Mouse (Mus musculus): ENCODE results near the gene Flt1.

Gene Flt1

DNA sequence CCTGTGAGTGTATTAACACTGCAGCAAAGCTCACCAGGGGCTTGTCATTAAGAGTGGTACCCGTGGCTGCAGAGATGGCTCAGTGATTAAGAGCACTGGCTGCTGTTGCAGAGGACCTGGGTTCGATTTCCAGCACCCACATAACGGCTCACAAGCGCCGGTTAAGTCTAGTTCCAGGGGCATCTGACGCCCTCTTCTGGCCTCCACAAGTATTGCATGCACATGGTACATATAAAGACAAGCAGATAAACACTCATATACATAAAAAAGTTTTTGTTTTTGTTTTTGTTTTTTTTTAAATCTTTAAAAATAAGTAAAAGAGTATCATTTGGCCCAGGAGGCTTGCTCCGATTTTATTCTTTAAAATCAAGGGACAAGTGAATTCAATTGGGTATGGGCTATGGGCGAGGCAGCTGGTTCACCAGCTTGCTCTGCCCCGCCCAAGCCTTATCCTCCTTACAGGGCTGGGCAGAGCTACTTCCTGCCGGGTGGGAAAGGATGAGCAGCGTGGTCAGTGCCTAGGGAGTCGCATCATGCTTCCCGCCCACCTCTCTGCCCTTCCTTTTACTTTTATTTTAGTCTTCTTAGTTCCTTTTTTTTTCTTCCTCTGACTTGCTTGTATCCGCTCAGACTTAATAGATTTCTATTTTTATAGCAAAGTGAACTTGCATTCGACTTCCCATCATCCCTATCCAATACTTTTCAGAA, 57.0 kb downstream of the Flt1 start:
- in situ Hi-C loops (cut with MboI, MseI), result no loop called here

DNA sequence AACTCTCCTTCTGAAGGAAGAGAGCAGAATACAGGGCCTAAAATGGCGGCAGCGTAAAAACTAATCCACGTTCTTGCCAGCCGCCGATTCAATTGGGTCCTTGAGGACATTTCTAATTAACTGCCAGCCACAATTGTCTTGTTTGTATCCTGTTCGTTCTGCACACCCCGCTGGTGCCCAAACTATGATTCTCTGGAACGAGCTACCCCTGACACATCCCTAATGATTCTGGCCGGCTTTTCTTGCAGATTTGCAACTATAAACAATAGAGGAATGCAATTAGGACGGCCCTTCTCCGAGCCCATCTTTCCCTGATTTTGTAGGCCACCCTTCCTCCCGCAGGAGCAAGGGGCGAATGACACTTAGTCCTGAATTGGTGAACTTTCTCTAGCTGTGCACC, 59.9 kb downstream of the Flt1 start:
- in situ Hi-C loops (cut with MboI, MseI), result no loop called here

DNA sequence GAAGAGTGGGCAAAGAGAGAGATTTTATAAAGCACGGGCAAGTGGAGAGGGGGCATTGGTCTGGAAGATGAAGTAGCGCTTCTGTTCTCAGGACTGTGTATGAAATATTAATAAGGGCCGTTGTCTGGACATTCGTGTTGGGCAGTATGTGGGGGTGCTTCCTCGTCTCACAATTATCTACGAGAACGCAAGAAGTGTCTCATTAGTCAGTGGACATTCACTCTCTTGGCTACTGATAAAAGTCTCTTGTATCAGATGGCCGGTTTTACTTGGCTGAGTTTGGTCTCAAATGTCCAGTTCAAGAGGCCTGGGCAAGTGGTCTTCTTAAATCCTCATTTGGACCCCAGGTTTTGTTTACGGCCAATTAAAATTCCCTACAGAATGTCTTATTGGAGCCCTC, 60.4 kb downstream of the Flt1 start:
- in situ Hi-C loops (cut with MboI, MseI), result no loop called here

DNA sequence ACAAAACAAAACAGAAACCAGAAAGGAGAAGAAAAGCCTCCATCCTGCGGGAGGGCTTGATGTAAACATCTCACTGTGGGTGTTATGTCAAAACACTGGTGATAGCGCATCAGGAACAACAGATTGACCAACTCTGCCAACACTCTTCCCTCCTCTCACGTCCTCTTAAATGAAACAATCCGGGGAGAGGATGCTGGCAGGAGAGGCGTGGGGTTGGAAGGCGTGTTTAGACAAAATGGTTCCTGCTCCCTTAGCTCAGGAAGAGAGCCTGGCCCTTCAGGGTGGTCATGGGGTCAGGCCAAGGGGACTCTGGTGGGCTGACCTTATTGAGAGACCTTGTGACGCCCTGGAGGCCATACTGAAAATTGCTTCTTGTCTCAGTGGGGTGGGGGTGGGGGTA, 65.9 kb downstream of the Flt1 start:
- in situ Hi-C loops (cut with MboI, MseI), result no loop called here

DNA sequence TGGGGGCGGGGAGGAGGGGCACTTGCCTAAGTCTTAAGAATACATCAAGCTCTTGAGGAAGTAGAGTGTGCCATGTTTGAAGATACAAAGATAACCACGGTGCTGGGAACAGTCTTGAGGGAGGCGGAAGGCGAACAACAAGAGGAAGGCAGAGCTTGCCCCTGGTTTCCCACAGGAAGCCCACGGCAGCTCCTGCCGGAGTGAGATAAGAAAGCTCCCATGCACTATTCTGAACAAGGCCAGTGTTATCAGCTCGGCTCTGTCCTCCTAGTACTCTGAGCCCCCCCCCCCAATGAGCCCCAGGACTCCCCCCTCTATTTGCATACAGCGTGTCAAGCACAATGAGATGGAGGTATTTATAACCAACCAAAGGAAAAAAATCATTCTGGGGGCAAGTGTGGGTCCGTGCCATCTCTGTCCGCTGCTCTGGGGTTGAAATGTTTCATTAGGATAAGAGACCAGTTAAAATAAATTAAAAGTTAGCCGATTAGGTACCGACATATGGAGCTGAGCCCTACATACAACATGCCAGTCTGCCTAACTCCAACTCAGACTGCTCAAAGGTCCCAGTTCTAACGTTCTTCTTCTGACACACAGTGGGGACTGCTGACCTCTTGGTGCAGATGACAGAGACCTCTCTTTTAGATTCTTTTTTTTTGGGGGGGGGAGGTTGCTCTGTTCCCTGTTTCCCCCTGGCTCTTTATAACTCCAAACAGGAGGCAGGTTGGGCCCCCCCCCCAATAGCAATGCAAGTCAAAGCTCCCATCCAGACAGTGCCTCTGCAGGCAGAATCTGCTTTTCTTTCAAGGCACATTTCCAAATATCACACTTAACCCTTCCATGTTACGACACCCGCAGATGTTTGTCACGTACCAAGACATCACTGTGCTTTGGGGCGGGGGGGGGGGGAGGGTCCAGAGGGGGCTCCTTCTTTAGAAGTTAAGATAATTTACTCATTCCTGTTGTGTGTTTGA, 67.6 kb downstream of the Flt1 start:
- in situ Hi-C loops (cut with MboI, MseI), result no loop called here

DNA sequence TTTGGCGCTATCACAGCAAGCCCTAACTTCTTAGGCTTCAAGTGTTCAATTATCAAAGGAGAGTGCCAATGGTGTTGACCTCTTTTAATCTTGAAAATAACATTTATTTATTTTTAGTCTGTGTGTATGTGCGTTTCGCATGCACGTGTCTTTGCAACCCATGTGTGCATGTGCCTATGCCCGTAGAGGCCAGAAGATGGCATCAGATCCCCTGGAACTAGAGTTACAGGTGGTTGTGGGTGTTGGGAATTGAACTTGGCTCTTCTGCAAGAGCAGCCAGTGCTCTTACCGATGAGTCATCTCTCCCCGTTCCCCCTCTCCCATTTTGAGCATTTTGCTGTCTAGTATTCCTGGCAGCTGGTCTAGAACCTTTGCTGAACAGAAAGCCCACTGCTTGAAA, 70.0 kb downstream of the Flt1 start:
- in situ Hi-C loops (cut with MboI, MseI), result no loop called here

DNA sequence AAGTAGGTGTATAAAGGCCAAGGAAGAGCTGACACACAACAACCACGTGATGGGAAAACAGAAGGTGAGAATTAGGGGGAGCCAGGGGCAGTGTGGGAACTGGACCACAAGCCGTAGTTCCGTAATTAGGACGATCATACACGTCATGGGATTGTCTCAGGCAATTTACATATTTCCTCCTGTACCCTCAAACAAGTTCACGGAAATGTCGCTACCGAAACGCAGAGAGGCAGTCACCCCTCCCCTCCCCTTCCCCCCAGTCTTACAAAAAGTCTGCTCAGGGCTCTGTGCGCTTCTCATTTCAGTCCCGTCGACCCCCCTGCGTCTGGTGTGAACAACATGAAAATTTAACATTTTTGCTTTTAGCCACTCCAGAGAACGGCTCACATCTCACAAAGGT, 74.6 kb downstream of the Flt1 start:
- in situ Hi-C loops (cut with MboI, MseI), result no loop called here

DNA sequence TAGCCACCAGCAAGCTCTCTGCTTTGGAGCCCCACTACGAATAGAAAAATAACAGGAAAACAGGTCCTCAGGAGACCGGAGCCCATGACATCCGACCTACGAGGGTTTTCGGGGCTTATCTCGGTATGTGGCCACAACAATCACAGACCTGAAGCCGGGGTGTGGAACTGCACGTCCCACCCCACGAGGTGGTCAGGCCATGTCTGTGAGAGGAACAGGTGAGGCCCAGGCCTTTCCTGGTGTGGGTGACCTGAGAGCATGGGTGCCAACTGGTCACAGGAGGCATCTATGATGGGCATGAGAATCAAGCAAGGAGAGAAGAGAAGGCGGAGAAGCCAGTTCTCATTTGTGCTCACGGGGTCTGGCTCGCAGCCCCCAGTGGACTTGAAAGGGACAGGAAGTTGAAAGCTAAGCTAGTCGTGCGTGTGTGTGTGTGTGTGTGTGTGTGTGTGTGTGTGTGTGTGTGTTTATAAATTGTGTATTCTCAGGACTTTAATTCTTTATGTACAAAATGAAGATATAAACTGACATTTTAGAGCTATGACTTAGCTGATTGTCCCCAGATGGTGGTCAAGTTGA, 79.4 kb downstream of the Flt1 start:
- in situ Hi-C loops (cut with MboI, MseI), result no loop called here

DNA sequence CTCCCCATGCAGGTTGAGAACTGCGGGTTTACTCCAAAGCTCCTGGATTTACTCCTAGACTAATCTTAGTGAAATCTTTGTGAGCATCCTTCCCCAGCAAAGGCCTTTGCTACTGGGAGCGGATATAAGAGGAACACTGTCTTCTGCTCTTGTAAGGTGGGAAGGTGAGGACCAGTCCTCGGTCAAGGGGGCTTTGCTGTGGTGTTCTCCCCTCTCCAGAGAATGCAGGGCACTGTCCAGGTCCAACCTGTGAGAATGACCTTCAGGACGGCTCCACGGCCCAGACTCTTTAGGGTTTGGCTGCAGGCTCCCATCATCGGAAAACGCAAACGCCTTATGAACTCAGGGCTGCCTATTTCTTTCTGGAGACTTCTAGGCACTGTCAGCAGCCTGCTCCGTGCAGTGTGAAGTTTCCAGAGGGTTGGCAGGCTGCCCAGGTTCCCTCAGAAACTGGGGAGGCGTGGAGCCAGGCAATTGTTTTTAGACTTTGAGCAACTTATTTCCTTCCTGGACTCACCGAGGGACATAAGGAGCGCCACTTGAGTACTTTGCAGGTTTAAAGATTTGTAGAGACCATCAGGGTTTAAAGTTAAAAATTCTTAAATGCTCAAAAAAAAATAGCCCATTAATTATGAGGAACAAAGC, 80.7 kb downstream of the Flt1 start:
- in situ Hi-C loops (cut with MboI, MseI), result no loop called here

DNA sequence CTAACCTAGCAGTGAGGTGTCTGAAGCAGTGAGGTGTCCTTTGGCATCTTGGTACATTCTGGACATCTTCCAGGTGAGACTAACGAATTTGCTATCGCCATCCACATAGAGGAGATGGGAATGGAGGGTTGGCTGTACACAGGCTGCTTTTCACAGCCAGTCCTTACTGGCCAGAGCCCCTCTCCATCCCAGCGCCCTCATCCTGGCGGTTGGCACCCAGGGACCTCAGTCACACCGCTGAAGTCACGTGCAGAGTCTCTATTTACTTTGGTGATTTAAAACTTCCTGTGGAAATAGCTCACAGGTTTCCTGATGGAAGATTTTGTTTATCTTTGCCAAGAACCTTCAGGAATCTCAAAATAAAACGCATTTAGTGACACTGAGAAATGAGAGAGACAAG, 84.4 kb downstream of the Flt1 start:
- in situ Hi-C loops (cut with MboI, MseI), result no loop called here

DNA sequence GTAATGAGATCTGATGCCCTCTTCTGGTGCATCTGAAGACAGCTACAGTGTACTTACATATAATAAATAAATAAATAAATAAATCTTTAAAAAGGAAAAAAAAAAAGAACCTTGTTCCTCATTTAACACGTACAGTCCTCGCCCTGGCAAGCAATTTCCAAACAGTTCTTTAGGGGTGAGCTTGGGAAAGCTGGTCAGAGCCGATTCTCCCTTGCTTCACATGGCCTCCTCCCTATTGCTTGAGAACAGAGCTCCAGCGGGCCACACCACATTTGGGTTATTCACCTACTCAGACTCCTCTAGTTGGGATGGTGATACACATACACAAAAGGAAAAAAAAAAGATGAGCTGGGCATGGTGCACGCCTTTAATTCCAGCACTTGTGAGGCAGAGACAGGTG, 85.9 kb downstream of the Flt1 start:
- in situ Hi-C loops (cut with MboI, MseI), result no loop called here

DNA sequence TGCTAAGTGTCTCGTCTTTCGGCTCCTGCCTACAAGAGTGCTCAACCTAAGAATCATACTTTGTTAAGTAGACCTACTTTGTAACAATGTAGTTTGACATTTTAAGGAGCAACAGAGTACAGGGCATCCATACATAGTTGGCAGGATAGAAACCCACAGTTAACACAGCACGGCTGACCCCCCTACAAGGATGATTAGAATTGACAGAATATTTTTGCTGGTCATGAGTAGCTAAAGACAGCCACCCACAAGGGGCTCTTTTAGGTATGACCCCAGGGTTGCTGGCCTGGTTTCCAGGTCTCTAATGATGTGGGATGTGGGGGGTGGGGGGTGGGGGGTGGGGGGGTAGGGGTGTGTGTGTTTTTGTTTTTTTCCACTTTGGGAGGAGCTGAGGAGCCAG, 89.1 kb downstream of the Flt1 start:
- in situ Hi-C loops (cut with MboI, MseI), result no loop called here

DNA sequence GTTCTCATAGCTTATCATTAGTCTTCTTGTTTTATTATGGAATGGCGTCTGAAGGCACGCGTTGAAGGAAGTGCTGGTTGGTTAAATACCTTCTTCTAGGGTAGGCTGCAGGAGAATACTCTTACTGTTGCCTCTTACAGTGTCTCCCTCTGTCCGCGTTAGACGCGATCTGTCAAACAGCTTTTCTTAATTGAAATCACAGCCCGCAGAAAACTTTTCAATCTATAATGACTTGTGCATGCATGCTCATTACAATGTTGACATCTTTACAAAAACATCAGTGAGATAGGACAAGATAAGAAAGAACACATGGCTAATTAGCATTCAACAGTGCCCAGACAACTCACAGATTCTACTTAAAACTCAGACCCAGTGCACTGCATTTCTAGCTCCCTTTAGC, 89.9 kb downstream of the Flt1 start:
- in situ Hi-C loops (cut with MboI, MseI), result no loop called here

DNA sequence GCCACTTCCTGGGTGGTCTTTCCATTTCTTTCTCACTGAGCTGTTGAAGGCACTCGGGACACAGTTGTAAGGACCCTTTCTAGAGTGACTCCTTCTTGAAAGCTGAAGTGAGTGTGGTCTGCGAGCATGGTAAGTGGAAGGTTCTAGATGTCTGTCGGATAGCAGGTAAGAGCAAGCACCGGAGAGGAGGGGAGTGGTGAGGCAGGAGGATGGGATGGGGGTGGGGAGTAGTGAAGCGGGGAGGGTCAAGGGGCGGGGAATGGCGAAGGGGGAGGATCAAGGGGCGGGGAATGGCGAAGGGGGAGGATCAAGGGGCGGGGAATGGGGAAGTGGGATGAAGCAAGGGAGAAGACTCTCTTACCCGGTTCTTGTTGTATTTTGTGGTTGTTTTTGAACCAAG, 91.8 kb downstream of the Flt1 start:
- in situ Hi-C loops (cut with MboI, MseI), result no loop called here

DNA sequence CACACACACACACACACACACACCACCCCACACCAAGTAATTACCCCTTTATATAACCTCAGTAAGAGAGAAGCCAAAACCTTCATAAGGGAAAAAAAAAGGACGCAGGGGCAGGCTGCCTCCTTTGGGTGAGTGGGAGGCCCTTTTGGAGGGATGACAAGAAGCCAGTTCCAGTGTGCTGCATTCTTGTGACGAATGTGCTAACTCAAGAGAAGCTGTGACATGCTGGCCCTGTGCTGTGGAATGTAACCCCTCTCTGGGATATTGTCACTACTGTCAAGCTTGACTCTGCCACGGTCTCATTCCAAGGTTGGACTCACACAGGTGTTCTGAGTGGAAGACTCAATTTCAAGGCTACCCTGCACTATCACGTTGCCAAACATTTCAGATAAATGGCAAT, 93.1 kb downstream of the Flt1 start:
- in situ Hi-C loops (cut with MboI, MseI), result no loop called here

DNA sequence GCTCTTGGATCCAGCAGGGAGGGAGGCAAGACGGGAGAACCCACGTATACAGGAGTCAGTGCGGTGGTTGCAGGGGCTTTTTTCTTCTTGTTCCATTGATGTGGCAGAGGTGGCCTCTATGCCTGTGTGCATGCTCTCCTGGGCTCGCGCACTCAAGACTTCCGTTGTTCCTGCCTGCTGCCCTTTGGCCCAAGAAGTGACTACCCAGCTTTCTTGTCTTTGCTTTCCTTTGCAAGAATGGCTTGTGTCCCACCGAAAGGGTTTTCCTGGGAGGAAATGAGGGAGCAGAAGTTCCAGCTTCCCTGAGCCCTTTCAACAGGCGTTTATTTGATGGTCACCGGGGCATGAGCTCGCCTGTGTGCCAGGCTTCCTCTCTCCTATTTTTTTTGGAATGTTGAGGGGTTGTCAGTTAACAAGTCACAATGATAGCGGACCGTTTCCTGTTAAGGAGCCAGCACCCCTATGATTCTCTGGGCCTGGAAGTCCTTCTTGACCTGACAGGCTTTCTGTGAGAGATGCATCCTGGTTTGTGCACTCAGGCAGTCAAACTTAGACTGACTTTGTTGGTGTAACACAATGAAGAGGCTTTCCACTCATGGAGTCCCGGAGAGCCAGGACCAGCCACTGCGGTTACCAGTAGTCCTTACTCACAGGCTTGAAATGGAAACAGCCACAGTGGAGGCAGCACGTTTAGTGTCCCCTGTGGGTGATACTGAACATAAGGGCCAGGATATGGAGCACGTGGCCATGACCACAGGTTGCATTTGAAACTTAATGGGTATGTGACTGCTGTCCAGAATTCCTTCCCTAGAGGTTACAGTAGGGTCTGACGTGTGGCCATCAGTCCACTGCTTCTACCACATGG, 95.2 kb downstream of the Flt1 start:
- in situ Hi-C loops (cut with MboI, MseI), result no loop called here

DNA sequence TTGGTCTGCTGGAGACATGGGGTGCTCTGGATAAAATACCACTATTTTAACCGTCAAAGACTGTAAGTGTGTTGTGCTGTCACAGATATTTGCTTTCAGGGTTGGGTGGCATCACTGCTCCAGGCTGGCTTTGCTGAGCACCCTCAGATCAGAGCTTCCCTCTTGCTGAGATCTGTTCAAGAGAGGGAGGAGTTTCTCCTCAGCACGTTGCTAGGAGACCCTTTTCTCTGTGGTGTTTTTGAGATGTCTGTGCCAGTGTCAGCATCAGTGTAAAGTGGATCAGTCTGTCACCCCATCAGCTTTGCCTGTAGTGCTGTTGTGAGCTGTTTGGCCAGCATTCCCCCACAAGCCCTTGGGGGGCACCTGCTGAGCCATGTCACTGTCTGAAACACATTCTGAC, 98.9 kb downstream of the Flt1 start:
- in situ Hi-C loops (cut with MboI, MseI), result no loop called here

DNA sequence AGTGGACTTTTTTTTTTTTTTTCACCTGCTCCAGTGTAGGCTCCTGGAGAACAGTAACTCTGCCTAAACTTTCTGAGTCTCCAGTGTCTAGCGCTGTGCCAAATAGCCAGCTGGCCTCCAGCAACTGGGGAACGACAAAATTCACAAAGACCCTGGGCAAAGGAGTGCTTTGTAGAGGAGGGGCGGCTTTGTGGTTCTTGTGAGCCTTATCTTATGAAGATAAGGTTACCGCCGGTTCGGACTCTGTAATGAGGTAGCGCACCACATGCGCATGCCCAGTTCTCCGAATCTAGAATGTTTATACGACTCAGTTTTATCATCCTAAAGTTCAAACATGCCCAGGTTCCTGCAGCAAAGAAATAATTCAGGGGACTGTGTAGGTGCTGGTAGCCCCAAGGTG, 102.1 kb downstream of the Flt1 start:
- in situ Hi-C loops (cut with MboI, MseI), result no loop called here

DNA sequence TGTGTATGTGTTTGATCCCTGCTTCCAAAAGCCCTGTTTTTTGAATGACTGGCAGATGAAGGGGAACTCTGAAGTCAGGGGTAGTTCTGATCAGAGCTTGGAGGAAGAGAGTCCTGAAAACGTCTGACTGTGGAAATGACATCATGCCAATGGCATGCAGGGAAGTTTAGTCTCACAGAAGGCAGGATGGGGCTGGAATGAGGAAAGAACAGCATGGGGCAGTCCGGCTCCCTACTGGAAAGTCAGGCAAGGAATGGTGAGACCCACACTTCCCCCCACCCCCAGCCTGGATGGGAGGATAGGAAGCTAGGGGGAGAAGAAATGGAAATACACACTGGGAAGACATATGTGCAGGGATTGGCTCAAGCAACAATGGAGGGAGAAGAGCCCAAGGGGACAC, 105.6 kb downstream of the Flt1 start:
- in situ Hi-C loops (cut with MboI, MseI), result no loop called here

DNA sequence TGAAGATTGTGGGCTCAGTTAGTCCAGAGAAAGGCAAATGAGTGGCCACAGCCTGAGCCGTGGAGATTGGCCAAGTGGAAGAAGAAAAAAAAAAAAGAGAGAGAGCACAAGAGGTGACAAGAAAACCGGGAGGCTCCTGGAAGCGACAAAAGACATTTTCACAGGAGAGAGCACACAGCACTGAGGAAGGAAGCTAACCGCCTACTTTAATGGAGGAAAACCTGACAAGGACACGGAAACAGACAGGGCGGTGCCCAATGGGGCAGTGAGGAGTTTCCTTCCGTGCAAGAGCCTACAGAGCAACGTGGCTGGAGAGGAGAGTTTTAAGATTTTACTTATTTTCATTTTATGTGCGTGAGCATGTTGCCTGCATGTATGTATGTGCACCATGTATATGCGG, 107.6 kb downstream of the Flt1 start:
- in situ Hi-C loops (cut with MboI, MseI), result no loop called here

DNA sequence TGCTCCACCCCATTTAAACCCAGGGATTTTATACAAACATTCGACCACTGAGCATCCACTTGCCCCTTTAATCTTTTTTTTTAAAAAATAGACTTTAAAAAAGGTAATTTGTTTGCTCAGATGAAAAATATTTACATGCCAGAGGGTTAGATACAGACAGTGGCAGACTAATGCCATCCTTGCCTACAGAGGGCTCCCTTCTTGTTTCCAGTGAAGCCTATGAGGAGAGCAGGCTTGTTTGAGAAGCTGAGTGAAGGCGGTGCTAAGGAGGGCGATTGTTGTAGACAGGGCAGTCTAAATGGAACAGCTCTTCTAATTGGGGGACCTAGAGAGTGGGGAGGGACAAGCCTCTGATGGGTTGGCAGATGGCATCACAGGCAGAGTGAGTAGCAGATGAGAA, 109.4 kb downstream of the Flt1 start:
- in situ Hi-C loops (cut with MboI, MseI), result no loop called here

All from regulatory T cell (primary cell).